Mouse (Mus musculus) embryo, embryonic 10.5 days (tissue): ENCODE results near the gene Map4k3.
A peak's percentile ranks its signal among the peaks of the same experiment; 100 is the strongest.

Experiments used
- DNase-seq: peaks from one replicate; pipeline ENCODE4 v3.0.0-alpha.2; 2015; ENCODE audit warnings: low spot score

Gene Map4k3

GRCm38 (mm10) chr17:80683821-80684576, 44.3 kb downstream of the Map4k3 start:
- peak; percentile 50 for DNase-seq

GRCm38 (mm10) chr17:80683041-80683440, 45.2 kb downstream of the Map4k3 start:
- DNase-seq = no peak

- DNase-seq = no peak
These were observed 50.1 kb downstream of the Map4k3 start for GRCm38 (mm10) chr17:80678190-80678589.

GRCm38 (mm10) chr17:80676859-80677535, 51.3 kb downstream of the Map4k3 start:
- no peak for DNase-seq

GRCm38 (mm10) chr17:80676211-80676610, 52.1 kb downstream of the Map4k3 start:
- no peak for DNase-seq

GRCm38 (mm10) chr17:80670395-80670794, 57.9 kb downstream of the Map4k3 start:
- no peak for DNase-seq

GRCm38 (mm10) chr17:80663623-80664022, 64.7 kb downstream of the Map4k3 start:
- no peak for DNase-seq

- DNase-seq = peak; percentile 13
These were observed 65.3 kb downstream of the Map4k3 start for GRCm38 (mm10) chr17:80662836-80663620.

- DNase-seq = no peak
These were observed 66.4 kb downstream of the Map4k3 start for GRCm38 (mm10) chr17:80661896-80662295.

GRCm38 (mm10) chr17:80660707-80661380, 67.4 kb downstream of the Map4k3 start:
- DNase-seq = peak; percentile 18

- no peak for DNase-seq
These were observed 68.1 kb downstream of the Map4k3 start for GRCm38 (mm10) chr17:80660234-80660633.

GRCm38 (mm10) chr17:80659821-80660220, 68.5 kb downstream of the Map4k3 start:
- no peak for DNase-seq

- no peak for DNase-seq
These were observed 74.0 kb downstream of the Map4k3 start for GRCm38 (mm10) chr17:80654323-80654722.

- DNase-seq = no peak
These were observed 75.5 kb downstream of the Map4k3 start for GRCm38 (mm10) chr17:80652740-80653139.

GRCm38 (mm10) chr17:80646843-80647242, 81.4 kb downstream of the Map4k3 start:
- no peak for DNase-seq

GRCm38 (mm10) chr17:80646131-80646530, 82.2 kb downstream of the Map4k3 start:
- no peak for DNase-seq

- no peak for DNase-seq
These were observed 82.6 kb downstream of the Map4k3 start for GRCm38 (mm10) chr17:80645694-80646034.

GRCm38 (mm10) chr17:80644983-80645693, 83.1 kb downstream of the Map4k3 start:
- DNase-seq = no peak

- no peak for DNase-seq
These were observed 83.7 kb downstream of the Map4k3 start for GRCm38 (mm10) chr17:80644567-80644966.

- DNase-seq = no peak
These were observed 90.2 kb downstream of the Map4k3 start for GRCm38 (mm10) chr17:80638121-80638520.

- no peak for DNase-seq
These were observed 92.5 kb downstream of the Map4k3 start for GRCm38 (mm10) chr17:80635794-80636193.

- no peak for DNase-seq
These were observed 95.4 kb downstream of the Map4k3 start for GRCm38 (mm10) chr17:80632846-80633245.
